14 mouse cellular contexts compared by ENCODE assay signal in the genomic region with DNA sequence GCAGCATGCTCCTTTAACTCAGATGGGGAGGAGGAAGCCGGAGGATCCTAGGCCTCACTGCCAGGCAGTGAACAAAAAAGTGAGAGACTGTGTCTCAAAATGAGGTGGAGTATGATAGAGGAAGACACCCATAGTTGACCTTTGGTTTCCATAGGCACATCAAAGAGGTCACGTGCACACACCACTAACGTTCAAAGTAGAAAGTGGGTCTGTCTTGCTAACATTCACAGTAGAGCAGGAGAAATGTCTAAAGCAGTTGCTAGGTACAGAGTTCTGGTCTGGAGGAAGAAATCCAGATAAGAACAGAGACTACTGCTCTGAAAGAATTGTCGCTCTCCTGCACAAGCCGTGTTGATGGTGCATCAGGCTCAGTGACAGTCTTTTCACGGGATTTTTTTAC.
"Had no signal": no experiment of that assay in that cellular context is flagged by ENCODE, and none has a peak within 500 bp of the region (broad histone marks: within the 10 kb centered on the region; RNA-seq: fewer than 3 reads in every experiment).

No protein-coding gene starts in this region.

- H3K4me1 ChIP-seq: midbrain, embryonic 10.5 days had no signal

- DNase-seq: kidney, adult 18-20 months; lung, embryonic 14.5 days; lung, postnatal 10 days; lung, postnatal 4 days; right cerebral cortex, adult 18-20 months; right cerebral cortex, postnatal 25 days; thymus, adult 18-20 months; thymus, postnatal 14 days had no signal

- H3K4me3 ChIP-seq: left cerebral cortex, adult 2 months; limb, embryonic 15.5 days; liver, embryonic 12.5 days; midbrain, embryonic 10.5 days; neural tube, embryonic 15.5 days had no signal

- H3K27me3 ChIP-seq: limb, embryonic 15.5 days; liver, embryonic 12.5 days; neural tube, embryonic 15.5 days had no signal

- H3K4me2 ChIP-seq: limb, embryonic 15.5 days; liver, embryonic 12.5 days; lung, embryonic 14.5 days; neural tube, embryonic 15.5 days had no signal

- H3K27ac ChIP-seq: left cerebral cortex, adult 2 months; limb, embryonic 15.5 days; liver, embryonic 12.5 days; midbrain, embryonic 10.5 days; neural tube, embryonic 15.5 days had no signal

- ATAC-seq: liver, embryonic 12.5 days; midbrain, embryonic 16.5 days had no signal

- H3K9ac ChIP-seq: limb, embryonic 15.5 days; liver, embryonic 12.5 days; lung, embryonic 14.5 days; neural tube, embryonic 15.5 days had no signal

- H3K9me3 ChIP-seq: limb, embryonic 15.5 days; liver, embryonic 12.5 days; midbrain, embryonic 10.5 days; neural tube, embryonic 15.5 days had no signal

- H3K36me3 ChIP-seq: limb, embryonic 15.5 days; liver, embryonic 12.5 days; midbrain, embryonic 10.5 days; neural tube, embryonic 15.5 days had no signal
